Mouse (Mus musculus): ENCODE results near the gene Gfi1.

DNA sequence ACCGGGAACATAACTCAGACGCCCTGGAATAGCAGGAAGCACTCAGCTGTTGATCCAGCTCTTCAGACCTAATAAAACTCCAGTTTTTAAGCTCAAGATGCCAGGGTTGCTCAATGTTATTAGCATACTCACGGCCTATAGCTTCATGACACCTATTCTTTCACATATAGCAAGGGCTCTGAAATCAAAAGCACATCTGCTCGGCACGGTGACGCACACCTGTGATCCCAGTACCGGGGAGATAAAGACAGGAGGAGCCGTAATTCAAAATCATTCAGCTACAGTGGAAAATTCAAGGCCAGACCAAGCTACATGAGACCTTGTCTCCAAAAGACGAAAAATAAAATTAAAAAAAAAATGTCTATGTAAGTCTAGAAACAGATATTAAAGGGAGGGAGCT is 24.2 kb downstream of the Gfi1 start:
- no peak for TF ChIP-seq CTCF (IDR thresholded peaks at IDR 0.05; ENCODE audit: control insufficient read depth, insufficient read depth, low read length)
- no peak for TF ChIP-seq POLR2A (IDR thresholded peaks at IDR 0.05; ENCODE audit: borderline replicate concordance, control insufficient read depth, low read depth, low read length)

Data from bone marrow, adult 2 months (tissue).